Mouse (Mus musculus) liver, embryonic 14.5 days (tissue): ENCODE data around the gene Cep152.

ENCODE experiments used
- CTCF ChIP-seq: IDR thresholded peaks from 2 replicates; pipeline ENCODE4 v1.5.1; 2016; ENCODE audit warnings: antibody characterized with exemption, low read depth, control low read depth
- EP300 ChIP-seq: IDR thresholded peaks from 2 replicates; pipeline ENCODE4 v1.6.1; 2016; ENCODE audit warnings: antibody characterized with exemption, low read depth

GRCm38 (mm10) chr2:125665213-125665612 is 40.3 kb upstream of the Cep152 start:
- TF ChIP-seq CTCF (no peak), EP300 (no peak)
